Mouse (Mus musculus) limb, embryonic 10.5 days (tissue): ENCODE measurements around the gene Snca. TPM values are rescaled to one million over a fixed set of nuclear protein-coding genes. Genes with fewer than 3 reads are reported as not detected.
"Not testable (repeated sequence)": the region's sequence is repeated elsewhere in the genome, so short reads cannot be mapped to it uniquely, and the experiment has no call there.

ENCODE experiments used
- DNase-seq: peaks from one replicate; pipeline ENCODE4 v3.0.0-alpha.2; 2017; ENCODE audit warnings: low spot score
- H3K27ac ChIP-seq: fragments of 300-500 bp; sonication (generic); 2 replicates; pipeline ENCODE4 v1.5.1; 2016; ENCODE audit warnings: mild to moderate bottlenecking
- H3K27me3 ChIP-seq: fragments of 300-500 bp; sonication (generic); 2 replicates; pipeline ENCODE4 v1.6.1; 2016; ENCODE audit warnings: low read depth, mild to moderate bottlenecking; ENCODE audit not compliant: poor library complexity, severe bottlenecking
- H3K36me3 ChIP-seq: fragments of 300-500 bp; sonication (generic); 2 replicates; pipeline ENCODE4 v1.6.1; 2016; ENCODE audit warnings: mild to moderate bottlenecking, moderate library complexity
- H3K4me1 ChIP-seq: fragments of 300-500 bp; sonication (generic); 2 replicates; pipeline ENCODE4 v1.6.1; 2016
- H3K4me3 ChIP-seq: fragments of 300-500 bp; sonication (generic); 2 replicates; pipeline ENCODE4 v1.5.1; 2016; ENCODE audit warnings: mild to moderate bottlenecking, moderate library complexity
- H3K9me3 ChIP-seq: fragments of 300-500 bp; sonication (generic); replicated peaks from 2 replicates; pipeline ENCODE4 v1.6.1; 2016; ENCODE audit warnings: mild to moderate bottlenecking
- WGBS: fragments of 180-500 bp; shearing (Covaris S2); methylation state at CpG from one replicate; pipeline ENCODE4 v1.1.7; 2016; 5-methylcytosine and 5-hydroxymethylcytosine counted together
- polyA plus RNA-seq: library from polyadenylated mRNA; unstranded; fragments of >200 nt; fragmentation: Nextera tagmentation; extraction: Ambion mirVana; gene quantifications from 2 replicates; pipeline ENCODE4 v1.2.1, GENCODE M21; 2016

Snca gene
- polyA plus RNA-seq, 1 experiment from 2014 or later: 7.9 TPM

- Histone ChIP-seq H3K36me3 (no peaks in the 10 kb centered on the region), H3K4me1 (no peaks in the 10 kb centered on the region), H3K27me3 (no peaks in the 10 kb centered on the region), H3K27ac (no peak overlapping the region), H3K9me3 (no peaks in the 10 kb centered on the region), H3K4me3 (no peak overlapping the region)
- DNase-seq: no peak
- 83% methylated on average over 3 of the region's 3 CpGs for WGBS
These were observed 64.0 kb downstream of the Snca start for GRCm38 (mm10) chr6:60765696-60766095.

- 92% methylated on average over 4 of the region's 4 CpGs for WGBS
- Histone ChIP-seq H3K9me3 (no peaks in the 10 kb centered on the region), H3K27ac (no peak overlapping the region), H3K4me3 (no peak overlapping the region), H3K4me1 (no peaks in the 10 kb centered on the region), H3K27me3 (no peaks in the 10 kb centered on the region), H3K36me3 (no peaks in the 10 kb centered on the region)
- no peak for DNase-seq
These were observed 66.8 kb downstream of the Snca start for GRCm38 (mm10) chr6:60762864-60763263.

DNA sequence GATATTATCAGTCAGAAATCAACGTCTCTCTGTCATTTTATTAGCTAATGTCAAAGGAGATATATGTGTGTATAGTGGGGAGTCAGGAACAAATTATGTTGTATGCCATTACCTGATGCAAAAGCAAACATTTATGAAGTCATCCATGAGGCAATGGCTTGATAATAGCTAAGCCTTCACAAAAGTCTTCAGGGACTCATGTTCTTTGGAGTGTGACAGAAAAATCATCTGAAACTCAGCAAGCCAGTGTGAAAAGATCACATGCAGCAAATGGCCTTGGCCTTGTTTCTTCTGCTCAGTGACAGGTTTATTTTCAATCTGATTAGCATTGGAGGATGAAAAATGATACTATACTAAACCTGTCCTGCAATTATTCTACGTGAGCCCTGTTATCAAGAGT, 67.9 kb downstream of the Snca start:
- Histone ChIP-seq H3K4me3 (no peak overlapping the region), H3K4me1 (no peaks in the 10 kb centered on the region), H3K27me3 (no peaks in the 10 kb centered on the region), H3K9me3 (no peaks in the 10 kb centered on the region), H3K27ac (no peak overlapping the region), H3K36me3 (no peaks in the 10 kb centered on the region)
- DNase-seq: no peak
- 83% methylated on average over 2 of the region's 2 CpGs for WGBS

DNA sequence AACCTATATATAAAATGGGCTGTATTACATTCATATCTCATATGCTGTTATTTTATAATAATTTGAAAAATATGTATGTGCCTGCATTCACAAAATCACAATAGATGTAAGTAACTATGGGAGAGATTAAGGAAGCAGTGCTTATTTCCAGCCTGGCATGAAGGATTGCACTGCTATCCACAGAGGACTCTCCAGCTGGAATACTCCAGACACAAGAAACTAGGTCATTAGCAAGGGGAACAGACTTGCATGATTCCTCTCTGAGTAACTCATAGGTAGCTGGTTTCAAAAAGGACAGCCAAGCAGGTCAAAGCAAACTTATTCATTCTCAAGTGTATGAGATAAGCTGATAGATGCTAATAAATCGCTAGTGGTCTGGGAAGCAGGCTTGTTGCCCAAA, 74.7 kb downstream of the Snca start:
- H3K27me3 ChIP-seq: no peaks in the 10 kb centered on the region
- H3K36me3 ChIP-seq: no peaks in the 10 kb centered on the region
- H3K4me1 ChIP-seq: no peaks in the 10 kb centered on the region
- no peak overlapping the region for H3K27ac ChIP-seq
- DNase-seq: no peak
- no peaks in the 10 kb centered on the region for H3K9me3 ChIP-seq
- no peak overlapping the region for H3K4me3 ChIP-seq
- WGBS: 93% methylated on average over 1 of the region's 1 CpGs

DNA sequence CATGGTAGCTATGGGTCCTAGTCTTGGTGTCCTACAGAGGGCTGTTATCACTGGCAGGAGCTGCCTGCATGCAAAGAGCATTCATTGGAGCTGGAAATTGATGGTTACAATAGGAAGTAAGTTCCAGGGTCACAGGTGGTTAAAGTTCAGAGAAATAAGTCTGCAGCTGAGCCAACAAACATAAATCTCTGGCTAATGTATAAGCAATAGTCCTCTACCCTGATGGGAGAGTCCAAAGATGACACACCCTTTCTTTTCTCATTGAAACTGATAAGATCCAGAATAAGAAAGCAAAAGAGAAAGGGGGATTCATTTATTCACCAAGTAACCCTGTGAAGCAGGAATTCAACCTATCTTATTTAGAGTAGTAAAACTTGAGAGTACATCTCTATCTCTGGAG, 83.7 kb downstream of the Snca start:
- Histone ChIP-seq H3K4me3 (no peak overlapping the region), H3K9me3 (no peaks in the 10 kb centered on the region), H3K27ac (no peak overlapping the region), H3K27me3 (no peaks in the 10 kb centered on the region), H3K4me1 (no peaks in the 10 kb centered on the region), H3K36me3 (no peaks in the 10 kb centered on the region)
- DNase-seq: no peak

DNA sequence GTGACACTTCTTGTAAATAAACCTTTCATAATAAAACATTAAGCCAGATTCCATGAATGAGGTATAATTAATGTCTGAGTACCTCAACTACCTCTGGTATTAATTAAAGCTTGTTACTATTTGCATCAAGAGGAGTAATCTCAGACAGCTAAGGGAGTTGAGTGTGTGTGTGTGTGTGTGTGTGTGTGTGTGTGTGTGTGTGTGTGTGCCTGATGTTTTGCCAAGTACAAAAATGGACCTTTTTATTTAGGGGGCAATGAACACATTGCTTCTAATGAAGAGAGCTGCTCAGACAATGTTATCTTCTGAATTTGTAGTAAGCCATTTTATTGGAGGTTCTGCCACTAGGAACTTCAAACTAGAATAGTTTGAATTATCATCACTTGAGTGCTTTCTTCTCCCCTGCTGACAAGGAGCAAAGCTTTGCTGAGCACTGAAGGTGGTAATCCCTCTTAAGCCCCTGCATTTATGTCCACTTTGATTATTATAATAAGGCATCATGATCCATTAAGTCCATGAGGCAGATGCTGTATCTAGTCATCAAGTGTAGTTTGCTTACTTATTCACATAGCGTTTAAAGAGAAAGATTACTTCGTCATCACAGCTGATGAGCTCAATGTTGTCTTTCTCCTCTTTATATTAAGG, 88.1 kb downstream of the Snca start:
- Histone ChIP-seq H3K27ac (no peak overlapping the region), H3K9me3 (no peaks in the 10 kb centered on the region), H3K4me1 (no peaks in the 10 kb centered on the region), H3K4me3 (no peak overlapping the region), H3K36me3 (no peaks in the 10 kb centered on the region), H3K27me3 (no peaks in the 10 kb centered on the region)
- 90% methylated on average over 2 of the region's 2 CpGs for WGBS
- no peak for DNase-seq

DNA sequence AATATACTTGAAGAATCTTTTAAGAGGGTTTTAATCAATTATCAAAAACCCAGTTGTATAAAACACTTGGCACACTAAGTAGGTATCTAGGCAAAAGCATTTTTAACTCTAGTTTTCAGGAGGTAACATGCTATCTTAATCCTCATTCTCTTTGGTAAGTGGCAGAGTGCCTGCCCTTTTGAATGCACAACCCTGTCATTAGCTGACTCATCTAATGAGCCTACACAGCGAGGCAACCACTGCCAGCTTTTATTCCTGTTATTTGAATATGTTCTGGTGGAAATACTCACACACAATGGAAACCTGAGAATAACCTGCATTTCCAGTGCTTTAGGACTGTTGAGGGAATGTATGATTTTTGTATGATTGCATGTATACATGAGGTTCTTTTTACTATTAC, 89.9 kb downstream of the Snca start:
- no peak overlapping the region for H3K27ac ChIP-seq
- no peaks in the 10 kb centered on the region for H3K9me3 ChIP-seq
- no peaks in the 10 kb centered on the region for H3K4me1 ChIP-seq
- DNase-seq: no peak
- 68% methylated on average over 1 of the region's 1 CpGs for WGBS
- no peaks in the 10 kb centered on the region for H3K27me3 ChIP-seq
- H3K36me3 ChIP-seq: no peaks in the 10 kb centered on the region
- no peak overlapping the region for H3K4me3 ChIP-seq

- 76% methylated on average over 2 of the region's 2 CpGs for WGBS
- H3K36me3 ChIP-seq: no peaks in the 10 kb centered on the region
- no peaks in the 10 kb centered on the region for H3K27me3 ChIP-seq
- no peaks in the 10 kb centered on the region for H3K4me1 ChIP-seq
- H3K4me3 ChIP-seq: no peak overlapping the region
- no peaks in the 10 kb centered on the region for H3K9me3 ChIP-seq
- H3K27ac ChIP-seq: no peak overlapping the region
- DNase-seq: no peak
These were observed 98.5 kb downstream of the Snca start for GRCm38 (mm10) chr6:60731164-60731563.

- H3K36me3 ChIP-seq: no peaks in the 10 kb centered on the region
- no peak for DNase-seq
These were observed 105.4 kb downstream of the Snca start for GRCm38 (mm10) chr6:60724110-60724829.

GRCm38 (mm10) chr6:60717566-60717965, 112.1 kb downstream of the Snca start:
- no peaks in the 10 kb centered on the region for H3K36me3 ChIP-seq
- 86% methylated on average over 3 of the region's 3 CpGs for WGBS
- no peaks in the 10 kb centered on the region for H3K4me1 ChIP-seq
- H3K9me3 ChIP-seq: no peaks in the 10 kb centered on the region
- H3K27me3 ChIP-seq: no peaks in the 10 kb centered on the region
- H3K27ac ChIP-seq: no peak overlapping the region
- no peak for DNase-seq
- H3K4me3 ChIP-seq: no peak overlapping the region

More at GRCm38 (mm10) chr6:60724110-60724829, 105.4 kb downstream of the Snca start:
- Histone ChIP-seq H3K9me3 (no peaks in the 10 kb centered on the region), H3K4me3 (no peak overlapping the region), H3K27me3 (no peaks in the 10 kb centered on the region), H3K27ac (no peak overlapping the region), H3K4me1 (no peaks in the 10 kb centered on the region)
- 87% methylated on average over 2 of the region's 2 CpGs for WGBS

GRCm38 (mm10) chr6:60709997-60710471, 119.6 kb downstream of the Snca start:
- Histone ChIP-seq H3K9me3 (no peaks in the 10 kb centered on the region), H3K27me3 (no peaks in the 10 kb centered on the region), H3K4me3 (no peak overlapping the region), H3K4me1 (no peaks in the 10 kb centered on the region), H3K27ac (no peak overlapping the region), H3K36me3 (no peaks in the 10 kb centered on the region)
- WGBS: 74% methylated on average over 2 of the region's 2 CpGs
- no peak for DNase-seq

- no peak overlapping the region for H3K27ac ChIP-seq
- no peaks in the 10 kb centered on the region for H3K36me3 ChIP-seq
- 88% methylated on average over 2 of the region's 2 CpGs for WGBS
- DNase-seq: no peak
- H3K4me1 ChIP-seq: no peaks in the 10 kb centered on the region
- H3K4me3 ChIP-seq: no peak overlapping the region
- no peaks in the 10 kb centered on the region for H3K9me3 ChIP-seq
- H3K27me3 ChIP-seq: no peaks in the 10 kb centered on the region
These were observed 131.6 kb downstream of the Snca start for GRCm38 (mm10) chr6:60698072-60698471.

GRCm38 (mm10) chr6:60687048-60687447, 142.6 kb downstream of the Snca start:
- not testable (repeated sequence) for H3K36me3 ChIP-seq, H3K4me3 ChIP-seq, H3K27me3 ChIP-seq, H3K27ac ChIP-seq, DNase-seq, H3K9me3 ChIP-seq, H3K4me1 ChIP-seq
- 86% methylated on average over 4 of the region's 4 CpGs for WGBS
